ENCODE assay signal across 9 mouse cellular contexts in the genomic region with DNA sequence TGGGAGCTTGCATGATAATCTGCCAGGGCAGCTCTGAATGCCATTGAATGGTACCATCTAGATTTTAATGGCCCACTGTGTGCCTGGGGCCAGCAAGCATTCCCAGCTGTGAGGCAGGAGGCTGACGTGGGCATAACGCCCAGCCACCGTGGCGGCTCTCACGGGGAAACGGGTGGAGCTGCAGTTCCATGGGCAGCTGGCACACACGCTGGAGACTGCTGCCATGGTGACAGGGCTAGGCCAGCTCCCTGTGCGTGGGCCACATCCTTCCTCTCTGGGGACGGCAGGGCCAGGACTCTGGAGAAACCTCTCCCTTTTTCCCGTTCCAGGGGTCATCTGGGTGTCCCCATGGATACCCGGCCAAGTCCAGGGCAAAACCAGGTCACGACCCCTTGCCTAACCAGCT. TPM values are rescaled to one million over a fixed set of nuclear protein-coding genes. Genes with fewer than 3 reads are reported as not detected.
DNase-seq lines count a peak whose midpoint lies in the region; ATAC-seq and TF ChIP-seq lines count a peak whose summit lies in the region.
"Had no signal": no experiment of that assay in that cellular context is flagged by ENCODE, and none has a peak within 500 bp of the region (broad histone marks: within the 10 kb centered on the region; RNA-seq: fewer than 3 reads in every experiment).

No protein-coding gene starts in this region.

- H3K4me2 ChIP-seq in neural tube, embryonic 12.5 days (replicated peaks) = no peak overlapping the region
- H3K4me2 ChIP-seq in forebrain, embryonic 16.5 days (ENCODE audit: low read length) = no peak overlapping the region
- H3K4me2 ChIP-seq in hindbrain, embryonic 14.5 days (replicated peaks) = no peak overlapping the region
- H3K4me2 ChIP-seq in neural tube, embryonic 14.5 days (ENCODE audit: low read depth, low read length) = no peak overlapping the region
- H3K4me2 ChIP-seq: midbrain, embryonic 12.5 days had no signal

- peaks cover 35% of the 10 kb centered on the region for H3K4me1 ChIP-seq in neural tube, embryonic 12.5 days
- peaks cover 25% of the 10 kb centered on the region for H3K4me1 ChIP-seq in forebrain, embryonic 16.5 days (replicated peaks; ENCODE audit: control insufficient read depth, insufficient read depth, low read length)
- H3K4me1 ChIP-seq in hindbrain, embryonic 14.5 days (replicated peaks; ENCODE audit: control insufficient read depth, insufficient read depth, low read length) = peaks cover 35% of the 10 kb centered on the region
- peaks cover 24% of the 10 kb centered on the region; the same call in 1 of the 2 replicates for H3K4me1 ChIP-seq in neural tube, embryonic 14.5 days (ENCODE audit: control insufficient read depth, insufficient read depth, low read length)

- no peaks in the 10 kb centered on the region for H3K9me3 ChIP-seq in neural tube, embryonic 12.5 days
- H3K9me3 ChIP-seq in forebrain, embryonic 16.5 days (ENCODE audit: control insufficient read depth, low read length) = no peaks in the 10 kb centered on the region; the same call in 1 of the 2 replicates
- no peaks in the 10 kb centered on the region for H3K9me3 ChIP-seq in hindbrain, embryonic 14.5 days (ENCODE audit: control insufficient read depth, low read length)
- no peaks in the 10 kb centered on the region for H3K9me3 ChIP-seq in neural tube, embryonic 14.5 days (ENCODE audit: control insufficient read depth, low read length)

- no peak overlapping the region for H3K27ac ChIP-seq in neural tube, embryonic 12.5 days
- H3K27ac ChIP-seq in forebrain, embryonic 16.5 days (ENCODE audit: low read length) = peak overlapping the region; percentile 71
- peak overlapping the region; percentile 69 for H3K27ac ChIP-seq in hindbrain, embryonic 14.5 days
- H3K27ac ChIP-seq in left cerebral cortex, adult 2 months = peak overlapping the region; percentile 78
- peak overlapping the region; percentile 69 for H3K27ac ChIP-seq in neural tube, embryonic 14.5 days (ENCODE audit: low read depth, low read length)
- H3K27ac ChIP-seq: midbrain, embryonic 12.5 days had no signal

- H3K27me3 ChIP-seq in neural tube, embryonic 12.5 days (replicated peaks) = no peaks in the 10 kb centered on the region
- H3K27me3 ChIP-seq in forebrain, embryonic 16.5 days (replicated peaks; ENCODE audit: control insufficient read depth, insufficient read depth, low read length) = no peaks in the 10 kb centered on the region
- H3K27me3 ChIP-seq in hindbrain, embryonic 14.5 days (ENCODE audit: control insufficient read depth, insufficient read depth, low read length) = no peaks in the 10 kb centered on the region
- H3K27me3 ChIP-seq in neural tube, embryonic 14.5 days (ENCODE audit: control insufficient read depth, insufficient read depth, low read length) = no peaks in the 10 kb centered on the region
- H3K27me3 ChIP-seq: midbrain, embryonic 12.5 days had no signal

- TF ChIP-seq CTCF in left cerebral cortex, adult 2 months (IDR thresholded peaks at IDR 0.05) = no peak

- no peak for DNase-seq in neural tube, embryonic 10.5 days (ENCODE audit: extremely low spot score, low spot score)
- peak; percentile 65 for DNase-seq in hindbrain, embryonic 14.5 days (ENCODE audit: low spot score)
- peak; percentile 86 to 87 for DNase-seq in left cerebral cortex, adult 2 months (ENCODE audit: extremely low spot score in 1 of 2, low spot score in 2 of 2)
- DNase-seq in spleen, adult 18-20 months = no peak

- peak; percentile 69 for ATAC-seq in neural tube, embryonic 12.5 days (ENCODE audit: low FRiP score, low read depth)
- ATAC-seq in forebrain, embryonic 16.5 days = peak; percentile 84
- peak; percentile 75 for ATAC-seq in hindbrain, embryonic 14.5 days (ENCODE audit: low FRiP score)
- peak; percentile 68 for ATAC-seq in neural tube, embryonic 14.5 days (ENCODE audit: low read depth)
- ATAC-seq in monocyte, adult 5-6 weeks (replicated peaks; ENCODE audit: insufficient number of reproducible peaks, low FRiP score, low TSS enrichment, poor library complexity, severe bottlenecking) = no peak

- H3K9ac ChIP-seq in neural tube, embryonic 12.5 days = no peak overlapping the region
- peak overlapping the region; percentile 30; the same call in 1 of the 2 replicates for H3K9ac ChIP-seq in forebrain, embryonic 16.5 days (replicated peaks; ENCODE audit: low read depth, low read length)
- H3K9ac ChIP-seq in hindbrain, embryonic 14.5 days = peak overlapping the region; percentile 8; the same call in 1 of the 2 replicates
- H3K9ac ChIP-seq in neural tube, embryonic 14.5 days (replicated peaks; ENCODE audit: low read depth, low read length) = no peak overlapping the region
- H3K9ac ChIP-seq: midbrain, embryonic 12.5 days had no signal

- WGBS in neural tube, embryonic 12.5 days = 41% methylated on average over 12 of the region's 12 CpGs
- WGBS in forebrain, embryonic 16.5 days = 32% methylated on average over 12 of the region's 12 CpGs
- WGBS in hindbrain, embryonic 14.5 days = 26% methylated on average over 12 of the region's 12 CpGs
- WGBS in neural tube, embryonic 14.5 days = 15% methylated on average over 12 of the region's 12 CpGs

- no peaks in the 10 kb centered on the region for H3K36me3 ChIP-seq in neural tube, embryonic 12.5 days
- H3K36me3 ChIP-seq in forebrain, embryonic 16.5 days (ENCODE audit: control insufficient read depth, insufficient read depth) = no peaks in the 10 kb centered on the region
- no peaks in the 10 kb centered on the region for H3K36me3 ChIP-seq in hindbrain, embryonic 14.5 days (replicated peaks; ENCODE audit: control insufficient read depth, insufficient read depth)
- no peaks in the 10 kb centered on the region for H3K36me3 ChIP-seq in neural tube, embryonic 14.5 days (ENCODE audit: control insufficient read depth, insufficient read depth, low read length)
- H3K36me3 ChIP-seq: midbrain, embryonic 12.5 days had no signal

- H3K4me3 ChIP-seq in neural tube, embryonic 12.5 days = no peak overlapping the region
- no peak overlapping the region for H3K4me3 ChIP-seq in forebrain, embryonic 16.5 days (replicated peaks; ENCODE audit: low read length)
- no peak overlapping the region for H3K4me3 ChIP-seq in hindbrain, embryonic 14.5 days (replicated peaks; ENCODE audit: low read length)
- H3K4me3 ChIP-seq in left cerebral cortex, adult 2 months = no peak overlapping the region
- no peak overlapping the region for H3K4me3 ChIP-seq in neural tube, embryonic 14.5 days (ENCODE audit: low read depth, low read length)
- H3K4me3 ChIP-seq: midbrain, embryonic 12.5 days had no signal

- intact Hi-C loops in left cerebral cortex, adult 2 months (cut with DNase I) = loop anchor here (1.0 kb wide), 1 partner anchor 41 kb away; no protein-coding TSS in a partner anchor

RNA-seq across cellular contexts. Expression of gene Ncor2, which starts 47.2 kb away (rescaled TPM):
- 36.0 and 36.9 TPM in 2 replicates for polyA plus RNA-seq in neural tube, embryonic 12.5 days (2016; fragmentation: Nextera tagmentation; extraction: Ambion mirVana)
- 26.5 and 27.1 TPM in 2 replicates for polyA plus RNA-seq in forebrain, embryonic 16.5 days (2015; fragmentation: Nextera tagmentation; extraction: Ambion mirVana)
- 26.0 and 27.4 TPM in 2 replicates for polyA plus RNA-seq in hindbrain, embryonic 14.5 days (2014; fragmentation: Nextera tagmentation; extraction: Ambion mirVana)
- 100 to 1,000 TPM; 228 to 270 TPM for total RNA-seq in left cerebral cortex, adult 2 months (2021)
- 29.1 and 32.8 TPM in 2 replicates for polyA plus RNA-seq in neural tube, embryonic 14.5 days (2014; fragmentation: Nextera tagmentation; extraction: Ambion mirVana)
- total RNA-seq in monocyte, adult 5-6 weeks (2017) = 14.4 to 63.8 TPM (median 24.3 TPM) in 3 replicates

Comparison
In these comparisons a context has a peak if more than half of its experiments do, and no peak if none do; other contexts are left out.
1. H3K9ac ChIP-seq: peak in forebrain, embryonic 16.5 days (single experiment) and hindbrain, embryonic 14.5 days (single experiment); none in neural tube, embryonic 12.5 days (single experiment) and neural tube, embryonic 14.5 days (single experiment).
2. DNase-seq: peak in hindbrain, embryonic 14.5 days (single experiment) and left cerebral cortex, adult 2 months (2 of 2); none in neural tube, embryonic 10.5 days (single experiment) and spleen, adult 18-20 months (0 of 2).